Mouse (Mus musculus) limb, embryonic 14.5 days (tissue): ENCODE results near the gene Ms4a10. TPM values are rescaled to one million over a fixed set of nuclear protein-coding genes. Genes with fewer than 3 reads are reported as not detected.

Experiments
- ATAC-seq: fragments of 200-750 bp; cut with Nextera tagmentation; 2 replicates; pipeline ENCODE4 v1.8.0; 2017; ENCODE audit warnings: low read depth, moderate number of reproducible peaks, moderate TSS enrichment; ENCODE audit not compliant: low FRiP score
- DNase-seq: peaks from one replicate; pipeline ENCODE4 v3.0.0-alpha.2; 2015; ENCODE audit warnings: low spot score
- H3K27ac ChIP-seq: fragments of 300-500 bp; sonication (generic); replicated peaks from 2 replicates; pipeline ENCODE4 v1.5.1; 2014; ENCODE audit warnings: low read depth, mild to moderate bottlenecking, low read length, moderate library complexity, mixed read lengths
- H3K27me3 ChIP-seq: fragments of 300-500 bp; sonication (generic); 2 replicates; pipeline ENCODE4 v1.6.1; 2014; ENCODE audit warnings: low read length, mixed read lengths; ENCODE audit not compliant: control insufficient read depth, insufficient read depth
- H3K36me3 ChIP-seq: fragments of 300-500 bp; sonication (generic); 2 replicates; pipeline ENCODE4 v1.6.1; 2014; ENCODE audit warnings: mild to moderate bottlenecking, low read length, moderate library complexity, mixed read lengths; ENCODE audit not compliant: control insufficient read depth, insufficient read depth
- H3K4me1 ChIP-seq: fragments of 300-500 bp; sonication (generic); 2 replicates; pipeline ENCODE4 v1.6.1; 2014; ENCODE audit warnings: antibody characterized with exemption, low read length, mixed read lengths; ENCODE audit not compliant: control insufficient read depth, insufficient read depth
- H3K4me2 ChIP-seq: fragments of 300-500 bp; sonication (generic); replicated peaks from 2 replicates; pipeline ENCODE4 v1.6.1; 2014; ENCODE audit warnings: low read depth, mild to moderate bottlenecking, low read length, moderate library complexity; ENCODE audit not compliant: severe bottlenecking
- H3K4me3 ChIP-seq: fragments of 300-500 bp; sonication (generic); replicated peaks from 2 replicates; pipeline ENCODE4 v1.5.1; 2014; ENCODE audit warnings: low read length
- H3K9ac ChIP-seq: fragments of 300-500 bp; sonication (generic); 2 replicates; pipeline ENCODE4 v1.6.1; 2014; ENCODE audit warnings: mild to moderate bottlenecking, low read depth, low read length, moderate library complexity; ENCODE audit not compliant: severe bottlenecking
- H3K9me3 ChIP-seq: fragments of 300-500 bp; sonication (generic); 2 replicates; pipeline ENCODE4 v1.6.1; 2016; ENCODE audit warnings: low read length; ENCODE audit not compliant: control insufficient read depth
- POLR2A ChIP-seq: fragments of 200-500 bp; IDR thresholded peaks from 2 replicates; pipeline ENCODE4 v1.8.0; 2012; ENCODE audit warnings: inconsistent platforms, mild to moderate bottlenecking, moderate library complexity, borderline replicate concordance; ENCODE audit not compliant: insufficient read depth, insufficient read length; ENCODE audit errors: extremely low read depth
- WGBS: fragments of 180-500 bp; shearing (Covaris S2); extraction: QIAGEN DNeasy Blood & Tissue Kit; methylation state at CpG from one replicate; pipeline ENCODE4 v1.1.7; 2014; 5-methylcytosine and 5-hydroxymethylcytosine counted together
- polyA plus RNA-seq, 2 experiments: library from polyadenylated mRNA; depleted of rRNA in 1 of 2; stranded (reverse) in 1 of 2; unstranded in 1 of 2; fragments of >200 nt; fragmentation: Nextera tagmentation in 1 of 2; extraction: Ambion mirVana in 1 of 2; gene quantifications; 2 replicates each; pipeline versions ENCODE4 v1.2.1 to v1.2.3; 2012 to 2014

The Ms4a10 gene
- polyA plus RNA-seq, 2 experiments = 0.08 TPM; not detected in 1

- Histone ChIP-seq H3K27ac (no peak overlapping the region), H3K9me3 (no peaks in the 10 kb centered on the region), H3K4me1 (no peaks in the 10 kb centered on the region), H3K4me3 (no peak overlapping the region), H3K27me3 (0 out of 2 replicates have a peak, but pooled peaks cover 3% of the 10 kb centered on the region), H3K9ac (no peak overlapping the region), H3K36me3 (no peaks in the 10 kb centered on the region), H3K4me2 (no peak overlapping the region)
- no peak for TF ChIP-seq POLR2A
- no peak for DNase-seq
- 37% methylated on average over 12 of the region's 12 CpGs for WGBS
- ATAC-seq = no peak
Measured at GRCm38 (mm10) chr19:10959978-10960346, 14.5 kb downstream of the Ms4a10 start.

GRCm38 (mm10) chr19:10959085-10959977 lies 15.1 kb downstream of the Ms4a10 start:
- Histone ChIP-seq H3K9ac (no peak overlapping the region), H3K36me3 (no peaks in the 10 kb centered on the region), H3K27ac (no peak overlapping the region), H3K27me3 (no peaks in the 10 kb centered on the region), H3K9me3 (no peaks in the 10 kb centered on the region), H3K4me2 (no peak overlapping the region), H3K4me1 (no peaks in the 10 kb centered on the region), H3K4me3 (no peak overlapping the region)
- TF ChIP-seq POLR2A = no peak
- ATAC-seq = peak; percentile 87
- DNase-seq = peak; percentile 87
- 34% methylated on average over 11 of the region's 11 CpGs for WGBS

- Histone ChIP-seq H3K27ac (no peak overlapping the region), H3K4me2 (no peak overlapping the region), H3K4me3 (no peak overlapping the region), H3K4me1 (peaks cover 11% of the 10 kb centered on the region), H3K36me3 (no peaks in the 10 kb centered on the region), H3K9ac (no peak overlapping the region), H3K9me3 (no peaks in the 10 kb centered on the region), H3K27me3 (no peaks in the 10 kb centered on the region)
- no peak for TF ChIP-seq POLR2A
- peak; percentile 73 for ATAC-seq
- WGBS = 67% methylated on average over 11 of the region's 11 CpGs
- DNase-seq = peak; percentile 59
Measured at GRCm38 (mm10) chr19:10952021-10952939, 22.2 kb downstream of the Ms4a10 start.

GRCm38 (mm10) chr19:10949558-10949957 lies 24.9 kb downstream of the Ms4a10 start:
- Histone ChIP-seq H3K9ac (0 out of 2 replicates have a peak overlapping the region, but pooled peaks have one; percentile 17), H3K36me3 (peaks cover 11% of the 10 kb centered on the region), H3K4me1 (peaks cover 17% of the 10 kb centered on the region), H3K27me3 (no peaks in the 10 kb centered on the region), H3K4me3 (peak overlapping the region; percentile 57), H3K4me2 (peak overlapping the region; percentile 48), H3K27ac (no peak overlapping the region), H3K9me3 (no peaks in the 10 kb centered on the region)
- no peak for TF ChIP-seq POLR2A
- 37% methylated on average over 9 of the region's 9 CpGs for WGBS
- DNase-seq (no peak), ATAC-seq (no peak)

- H3K27me3 ChIP-seq = no peaks in the 10 kb centered on the region
- peaks cover 17% of the 10 kb centered on the region for H3K4me1 ChIP-seq
- H3K36me3 ChIP-seq = peaks cover 15% of the 10 kb centered on the region
- peak; percentile 49; the same call in 1 of the 2 replicates for TF ChIP-seq POLR2A
- no peak within 1 kb of the TSS for H3K27ac ChIP-seq
- ATAC-seq (peak; percentile 95), DNase-seq (peak; percentile 99)
- H3K4me3 ChIP-seq = peak within 1 kb of the TSS; percentile 57
- peak within 1 kb of the TSS; percentile 73 for H3K9ac ChIP-seq
- no peaks in the 10 kb centered on the region for H3K9me3 ChIP-seq
- H3K4me2 ChIP-seq = peak within 1 kb of the TSS; percentile 99
- WGBS = under 1% methylated on average over 30 of the region's 30 CpGs
Measured at GRCm38 (mm10) chr19:10949112-10949511, 25.4 kb downstream of the Ms4a10 start, which contains the start of gene Ccdc86. Ccdc86 (minus strand) TSS chr19:10949266.
